Mouse (Mus musculus) left cerebral cortex, postnatal 4 days (tissue): ENCODE data around the gene Sncb. TPM values are rescaled to one million over a fixed set of nuclear protein-coding genes. Genes with fewer than 3 reads are reported as not detected.
"Not testable (repeated sequence)": the region's sequence is repeated elsewhere in the genome, so short reads cannot be mapped to it uniquely, and the experiment has no call there.

Experiments used
- DNase-seq: peaks from one replicate; pipeline ENCODE4 v3.0.0-alpha.2; 2022
- intact Hi-C: fragments of 180-260 bp; cut with DNase I; formaldehyde crosslinking; loops from one replicate; pipeline ENCODE4 v1.15.1; 2025
- total RNA-seq, 2 experiments: library from RNA; stranded (reverse); gene quantifications; 2 replicates each; pipeline ENCODE4 v1.2.3; 2021

Sncb gene
- total RNA-seq, 2 experiments from 2014 or later, result 331 to 383 TPM

DNA sequence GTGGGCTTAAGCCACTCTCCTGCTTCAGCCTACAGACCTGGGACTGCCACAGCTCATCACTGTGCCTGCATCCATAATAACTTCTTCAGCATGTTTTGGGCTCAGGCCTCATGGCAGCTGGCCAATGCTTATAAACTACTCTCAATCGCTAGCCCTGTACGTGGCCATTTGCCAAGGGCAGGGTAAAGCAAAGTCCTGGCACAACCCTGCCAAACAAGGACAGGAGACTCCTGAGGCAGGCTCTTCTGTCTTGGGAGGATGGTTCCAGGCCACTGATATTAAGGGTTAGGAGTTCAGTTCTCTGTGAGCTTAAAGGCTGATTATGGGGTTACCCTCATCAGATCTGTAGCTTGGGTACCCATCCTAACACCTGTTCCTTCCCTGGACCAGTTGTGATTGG, 21.2 kb upstream of the Sncb start:
- DNase-seq, intact Hi-C loops: not testable (repeated sequence)

DNA sequence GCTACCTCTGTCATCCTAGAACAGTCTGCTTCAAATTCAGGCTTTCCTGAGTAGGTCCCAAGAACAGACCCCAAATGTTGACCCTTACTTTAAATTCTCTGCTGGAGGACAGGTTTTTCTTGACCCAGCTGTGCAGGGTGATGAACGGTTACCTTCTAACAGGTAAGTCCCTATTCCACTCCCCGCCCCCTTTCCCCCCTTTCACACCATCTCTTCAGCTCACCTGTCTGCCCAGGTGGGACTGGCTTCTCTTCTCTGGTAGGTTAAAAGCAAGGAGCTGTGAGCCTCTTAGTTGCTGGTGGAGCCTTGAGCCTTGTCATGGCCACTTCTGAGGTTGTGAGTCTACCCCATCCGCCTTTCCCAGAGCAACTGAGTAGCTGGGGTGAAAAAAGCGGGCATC, 17.3 kb upstream of the Sncb start, which contains the start of gene Eif4e1b:
Gene Eif4e1b, plus strand, starts transcription at position 301 of the 400 bp plus-strand sequence.
- intact Hi-C loops, result no loop called here
- no peak for DNase-seq

GRCm38 (mm10) chr13:54783235-54783634, 16.8 kb upstream of the Sncb start:
- intact Hi-C loops, result no loop called here

DNA sequence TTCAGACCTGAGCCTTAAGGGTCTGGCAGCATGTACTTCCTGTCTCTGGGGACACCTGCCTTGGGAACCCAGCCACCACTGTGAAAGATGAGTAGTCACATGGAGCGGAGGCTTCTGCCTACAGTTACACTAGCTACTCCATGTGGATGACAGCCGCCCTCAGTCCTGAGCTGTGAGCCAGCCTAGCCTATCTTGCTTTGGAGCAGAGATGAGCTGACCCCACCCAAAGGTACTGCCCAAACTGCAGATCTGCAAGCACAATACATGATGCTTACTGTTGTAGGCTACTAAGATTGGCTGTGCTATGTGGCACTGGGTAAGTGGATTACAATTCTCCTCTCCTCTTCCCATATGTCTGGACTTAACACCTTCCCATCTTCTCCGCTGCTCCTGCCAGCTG, 14.7 kb upstream of the Sncb start:
- no peak for DNase-seq
- intact Hi-C loops, result no loop called here

More at GRCm38 (mm10) chr13:54783235-54783634, 16.8 kb upstream of the Sncb start:
- no peak for DNase-seq

GRCm38 (mm10) chr13:54780592-54780991, 14.2 kb upstream of the Sncb start:
- intact Hi-C loops, result no loop called here
- DNase-seq, result peak; percentile 81

- intact Hi-C loops, result no loop called here
- DNase-seq, result no peak
Measured at GRCm38 (mm10) chr13:54767012-54767411, 617 bp upstream of the Sncb start.

DNA sequence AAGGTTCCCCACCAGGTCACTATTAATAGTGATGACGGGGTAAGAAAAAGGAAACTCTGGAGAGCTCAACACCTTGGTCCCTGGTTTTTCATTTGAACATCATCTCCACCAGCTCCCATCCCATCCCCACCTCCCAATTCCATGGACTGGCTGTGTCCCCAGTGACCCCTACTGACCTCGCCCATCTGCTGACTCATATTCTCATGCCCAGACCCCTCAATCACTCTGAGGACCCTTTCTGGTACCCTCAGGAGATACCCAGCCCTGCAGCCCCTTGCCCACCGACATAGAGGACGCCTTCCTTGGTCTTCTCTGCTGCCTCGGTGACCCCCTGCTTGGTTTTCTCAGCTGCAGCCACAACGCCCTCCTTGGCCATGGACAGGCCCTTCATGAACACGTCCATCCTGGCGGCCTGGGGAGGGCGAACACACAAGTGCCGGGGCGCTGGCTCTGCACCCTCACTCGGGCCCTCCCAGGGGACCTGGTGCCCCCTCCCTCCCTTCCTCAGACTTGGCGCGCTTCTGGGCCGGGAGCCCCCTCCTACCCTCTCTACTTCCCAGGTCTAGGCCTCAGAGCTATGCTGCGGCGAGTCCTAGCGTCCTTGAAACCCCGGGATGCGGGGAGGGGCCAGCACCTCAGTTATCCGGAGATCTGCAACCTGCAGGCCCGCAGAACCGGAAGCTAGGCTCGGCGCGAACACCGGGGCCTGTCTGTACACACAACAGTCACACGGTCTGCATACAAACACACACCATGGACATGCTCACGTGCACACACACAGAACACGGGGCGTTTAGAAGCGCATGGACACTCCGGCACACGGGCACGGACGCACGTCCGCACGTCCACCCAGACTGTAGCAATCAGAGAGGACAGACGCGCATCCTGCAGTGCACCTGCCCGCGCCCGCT, 859 bp downstream of the Sncb start:
- intact Hi-C loops, result no loop called here

DNA sequence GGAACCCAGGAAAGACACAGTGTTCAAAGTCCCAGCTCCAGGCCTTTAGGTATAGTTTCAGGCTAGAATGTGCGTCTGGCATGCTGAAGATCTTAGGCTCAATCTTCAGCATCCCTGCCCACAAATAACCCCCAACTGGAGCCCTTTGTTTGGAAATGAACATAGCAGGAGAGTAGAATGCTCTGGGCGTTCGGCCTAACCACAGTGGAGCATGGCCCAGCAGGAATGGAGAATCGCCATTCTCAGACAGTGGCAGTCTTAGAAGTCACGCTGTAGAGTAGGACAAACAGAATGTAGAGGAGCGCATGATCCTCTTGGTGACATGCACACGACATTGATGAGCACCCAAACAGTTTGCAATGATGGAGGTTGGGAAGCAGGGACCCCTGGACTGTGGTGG, 5.5 kb downstream of the Sncb start:
- intact Hi-C loops, result no loop called here
- no peak for DNase-seq

More for the DNA sequence above, 859 bp downstream of the Sncb start:
- DNase-seq, result no peak

DNA sequence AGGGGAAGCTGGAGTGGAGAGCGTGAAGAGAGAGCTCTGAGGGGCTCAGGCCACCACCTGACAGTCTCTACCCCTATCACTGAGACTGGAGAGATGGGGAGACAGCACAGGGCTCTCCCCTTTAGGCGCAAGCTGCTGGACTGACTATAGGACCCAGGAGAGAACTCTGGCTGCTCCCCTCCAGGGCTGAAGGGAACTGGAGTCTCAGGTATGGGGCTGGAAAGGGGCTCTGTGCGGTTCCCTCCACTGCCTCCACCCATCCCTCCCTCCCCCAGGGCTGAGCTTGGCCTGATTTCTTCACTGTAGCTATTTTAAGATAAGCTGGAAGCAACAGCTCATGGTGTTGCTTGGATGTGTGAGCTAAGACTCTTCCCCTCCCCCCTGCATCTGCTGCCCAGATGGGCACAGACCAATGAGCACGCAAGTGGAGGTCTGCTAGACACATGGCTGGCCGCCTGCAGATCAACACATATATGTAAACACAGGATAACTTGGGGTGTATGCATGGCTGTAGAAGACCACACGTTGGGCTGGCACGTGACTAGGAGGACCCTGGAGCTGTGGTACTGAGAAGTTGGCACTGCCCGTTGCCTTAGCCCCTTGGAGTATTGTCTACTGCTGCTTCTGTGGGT, 6.1 kb downstream of the Sncb start:
- intact Hi-C loops, result no loop called here
- peak; percentile 64 for DNase-seq

DNA sequence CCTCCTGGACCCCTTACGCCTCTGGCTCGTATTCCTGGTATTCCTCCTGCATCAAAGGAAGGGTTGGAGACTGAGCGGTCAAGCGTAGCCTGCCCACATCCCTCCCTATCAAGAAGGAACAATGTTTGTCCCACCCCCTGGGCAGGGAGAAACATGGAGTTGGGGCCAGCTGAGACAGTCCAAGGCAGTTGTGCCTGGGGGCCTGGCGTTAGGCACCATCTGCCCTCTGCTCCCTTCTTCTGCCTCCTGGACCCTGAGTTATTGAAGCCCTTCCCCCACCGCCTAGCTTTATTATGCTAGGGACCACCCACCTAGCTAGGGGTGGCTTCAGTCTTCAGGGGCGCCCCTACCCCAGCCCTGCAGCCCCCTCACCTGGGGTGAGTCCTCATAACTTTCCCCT, 6.9 kb downstream of the Sncb start:
- intact Hi-C loops, result no loop called here
- DNase-seq, result peak; percentile 49

DNA sequence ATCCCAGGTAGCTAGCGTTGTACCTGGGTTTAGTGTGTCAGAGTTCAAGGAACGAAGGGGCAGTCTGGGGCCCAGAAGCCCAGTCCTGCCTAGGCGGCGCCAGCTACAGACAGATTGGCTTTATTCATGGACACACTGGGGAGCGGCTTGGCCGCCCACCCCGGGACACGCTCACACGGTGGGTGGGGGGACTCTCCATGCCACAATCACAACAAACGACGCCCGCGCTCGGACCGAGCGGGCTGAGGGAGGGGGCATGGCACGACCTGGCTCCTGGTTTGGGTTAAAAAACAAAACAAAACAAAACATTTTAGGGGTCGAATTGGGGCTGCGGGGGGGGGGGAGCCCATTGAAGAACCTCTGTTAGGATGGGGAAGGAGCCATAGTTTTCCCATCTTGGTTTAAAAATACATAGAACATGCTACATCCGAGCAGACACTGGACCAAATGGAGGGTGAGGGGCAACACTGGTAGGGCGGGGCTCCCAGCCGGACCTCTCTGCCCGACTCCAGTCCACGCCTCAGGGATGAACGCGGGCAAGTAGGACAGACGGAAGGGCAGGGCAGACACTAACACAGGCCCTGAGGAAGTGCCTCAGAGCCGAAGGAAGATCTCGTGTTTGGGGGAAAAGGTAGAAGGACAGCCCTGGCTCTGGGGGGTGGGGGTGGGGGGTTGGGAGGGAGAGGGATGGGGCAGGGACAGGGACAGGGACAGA, 7.5 kb downstream of the Sncb start:
- DNase-seq, result no peak
- intact Hi-C loops, result no loop called here

GRCm38 (mm10) chr13:54758045-54758755, 8.2 kb downstream of the Sncb start:
- DNase-seq, result peak; percentile 95
- intact Hi-C loops, result no loop called here

GRCm38 (mm10) chr13:54757093-54757830, 9.1 kb downstream of the Sncb start:
- intact Hi-C loops, result no loop called here
- DNase-seq, result peak; percentile 80

DNA sequence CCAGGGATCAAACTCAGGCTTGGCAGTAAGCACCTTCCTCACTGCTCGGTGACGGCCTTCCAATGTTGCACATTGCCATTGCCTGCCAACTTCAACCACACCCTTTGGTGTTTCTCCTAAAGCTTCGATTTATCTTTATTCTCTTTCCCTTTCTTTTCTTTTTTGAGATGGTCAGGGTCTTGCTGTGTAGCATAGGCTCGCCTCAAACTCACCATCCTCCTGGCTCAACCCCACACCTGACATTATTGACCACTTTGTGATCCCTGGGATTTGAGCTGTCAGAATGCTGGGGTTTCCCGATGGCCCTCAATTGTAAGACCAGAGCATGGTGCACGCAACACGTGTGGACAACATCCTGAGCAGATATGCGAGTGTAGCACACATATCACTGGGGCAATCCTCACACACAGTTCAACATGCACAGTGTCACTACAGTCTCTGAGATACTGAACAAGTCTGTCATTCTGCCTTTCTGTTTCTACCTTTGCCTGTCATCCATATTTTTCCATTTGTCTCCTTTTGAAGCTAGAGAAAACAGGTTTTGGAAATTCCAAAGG, 10.2 kb downstream of the Sncb start:
- DNase-seq, result no peak
- intact Hi-C loops, result no loop called here

- intact Hi-C loops, result no loop called here
- DNase-seq, result peak; percentile 47
Measured at GRCm38 (mm10) chr13:54755201-54755830, 11.1 kb downstream of the Sncb start.

GRCm38 (mm10) chr13:54754169-54755080, 12.0 kb downstream of the Sncb start:
- intact Hi-C loops, result no loop called here
- peak; percentile 48 for DNase-seq

DNA sequence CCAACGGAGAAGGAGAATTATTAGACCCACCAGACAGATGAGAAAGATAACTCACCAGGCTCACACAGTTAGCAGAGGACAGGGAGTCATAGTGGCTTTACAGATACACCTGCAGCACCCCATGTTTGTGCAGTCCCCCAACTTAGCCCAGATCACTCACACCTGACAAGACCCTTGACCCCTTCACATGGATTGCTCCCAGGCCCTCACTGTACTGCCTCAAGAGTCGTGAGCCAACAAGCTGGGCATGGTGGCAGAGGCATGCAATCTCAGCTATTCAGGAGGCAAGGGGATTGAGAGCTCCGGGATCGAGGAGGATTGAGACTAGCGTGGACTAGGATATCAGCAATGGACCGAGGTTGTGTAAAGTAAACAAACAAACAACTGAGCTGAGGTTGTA, 12.7 kb downstream of the Sncb start:
- DNase-seq, result no peak
- intact Hi-C loops, result no loop called here

GRCm38 (mm10) chr13:54752656-54753055, 13.7 kb downstream of the Sncb start:
- intact Hi-C loops, result no loop called here
- DNase-seq, result peak; percentile 59
